Mouse (Mus musculus) left cerebral cortex, postnatal 25 days (tissue): Measurements from ENCODE around the gene Cpeb2. TPM values are rescaled to one million over a fixed set of nuclear protein-coding genes. Genes with fewer than 3 reads are reported as not detected.
A peak's percentile ranks its signal among the peaks of the same experiment; 100 is the strongest.

Experiments used
- DNase-seq, 2 experiments: peaks; one replicate each; pipeline ENCODE4 v3.0.0; 2022; ENCODE audit warnings: low spot score in 2 of 2, mixed read lengths in 1 of 2
- intact Hi-C: fragments of 180-260 bp; cut with DNase I; formaldehyde crosslinking; loops from one replicate; pipeline ENCODE4 v1.15.1; 2025
- total RNA-seq, 2 experiments: library from RNA; stranded (reverse); gene quantifications; 2 replicates each; pipeline ENCODE4 v1.2.3; 2021

Cpeb2 gene
- 10 to 100 TPM; 56.2 to 57.5 TPM for total RNA-seq

GRCm38 (mm10) chr5:43232480-43233315 lies at the start of gene Cpeb2:
TSS of gene Cpeb2 (plus strand) at chr5:43233170.
- intact Hi-C loops, result loop anchor here (1.0 to 10.0 kb wide), 3 partner anchors 818 to 1058 kb away; no protein-coding TSS in a partner anchor
- DNase-seq, result peak; percentile 95 to 96

GRCm38 (mm10) chr5:43183556-43183955 lies 49.4 kb upstream of the Cpeb2 start:
- no peak for DNase-seq
- intact Hi-C loops, result no loop called here

GRCm38 (mm10) chr5:43184834-43185233 lies 48.1 kb upstream of the Cpeb2 start:
- intact Hi-C loops, result no loop called here
- no peak for DNase-seq

- intact Hi-C loops, result no loop called here
Observed at GRCm38 (mm10) chr5:43185478-43185877, 47.5 kb upstream of the Cpeb2 start.

GRCm38 (mm10) chr5:43200686-43201085 lies 32.3 kb upstream of the Cpeb2 start:
- no peak for DNase-seq
- intact Hi-C loops, result no loop called here

More at GRCm38 (mm10) chr5:43185478-43185877, 47.5 kb upstream of the Cpeb2 start:
- DNase-seq, result no peak

- intact Hi-C loops, result no loop called here
- no peak for DNase-seq
Observed at GRCm38 (mm10) chr5:43206495-43207053, 26.4 kb upstream of the Cpeb2 start.

- no peak for DNase-seq
- intact Hi-C loops, result no loop called here
Observed at GRCm38 (mm10) chr5:43217468-43217867, 15.5 kb upstream of the Cpeb2 start.

GRCm38 (mm10) chr5:43217987-43218846 lies 14.8 kb upstream of the Cpeb2 start:
- intact Hi-C loops, result no loop called here

GRCm38 (mm10) chr5:43218847-43219132 lies 14.2 kb upstream of the Cpeb2 start:
- no peak for DNase-seq
- intact Hi-C loops, result no loop called here

More at GRCm38 (mm10) chr5:43217987-43218846, 14.8 kb upstream of the Cpeb2 start:
- DNase-seq, result no peak

GRCm38 (mm10) chr5:43223359-43223758 lies 9.6 kb upstream of the Cpeb2 start:
- intact Hi-C loops, result no loop called here
- no peak for DNase-seq

- DNase-seq, result no peak
- intact Hi-C loops, result no loop called here
Observed at GRCm38 (mm10) chr5:43224245-43224644, 8.7 kb upstream of the Cpeb2 start.

- DNase-seq, result no peak
- intact Hi-C loops, result no loop called here
Observed at GRCm38 (mm10) chr5:43226160-43226559, 6.8 kb upstream of the Cpeb2 start.

GRCm38 (mm10) chr5:43227607-43228006 lies 5.4 kb upstream of the Cpeb2 start:
- DNase-seq, result no peak
- intact Hi-C loops, result no loop called here

- intact Hi-C loops, result loop anchor here (10.0 kb wide), 2 partner anchors 816 to 1056 kb away; no protein-coding TSS in a partner anchor
- no peak for DNase-seq
Observed at GRCm38 (mm10) chr5:43231061-43231460, 1.9 kb upstream of the Cpeb2 start.

GRCm38 (mm10) chr5:43232149-43232479 lies 856 bp upstream of the Cpeb2 start:
- intact Hi-C loops, result loop anchor here (10.0 kb wide), 2 partner anchors 817 to 1057 kb away; no protein-coding TSS in a partner anchor
- DNase-seq, result no peak

GRCm38 (mm10) chr5:43233316-43234181 lies 579 bp downstream of the Cpeb2 start:
- intact Hi-C loops, result loop anchor here (1.0 to 10.0 kb wide), 3 partner anchors 819 to 1059 kb away; no protein-coding TSS in a partner anchor
- peak; percentile 82 to 91 for DNase-seq

- peak; percentile 31 to 45 for DNase-seq
- intact Hi-C loops, result loop anchor here (10.0 kb wide), 2 partner anchors 820 to 1060 kb away; no protein-coding TSS in a partner anchor
Observed at GRCm38 (mm10) chr5:43234321-43235185, 1.6 kb downstream of the Cpeb2 start.

GRCm38 (mm10) chr5:43235186-43235785 lies 2.3 kb downstream of the Cpeb2 start:
- intact Hi-C loops, result loop anchor here (10.0 kb wide), 2 partner anchors 820 to 1060 kb away; no protein-coding TSS in a partner anchor
- peak; percentile 35 to 55 for DNase-seq
